Mouse (Mus musculus) layer of hippocampus, postnatal 25 days (tissue): ENCODE data around the gene Gm7173. TPM values are rescaled to one million over a fixed set of nuclear protein-coding genes. Genes with fewer than 3 reads are reported as not detected.
A peak's percentile ranks its signal among the peaks of the same experiment; 100 is the strongest.

Experiments used
- DNase-seq, 2 experiments: peaks; one replicate each; pipeline ENCODE4 v3.0.0; 2022; ENCODE audit warnings: mixed read lengths in 2 of 2, low spot score in 1 of 2; ENCODE audit errors: extremely low spot score in 1 of 2
- total RNA-seq, 2 experiments: library from RNA; stranded (reverse); gene quantifications; 2 replicates each; pipeline ENCODE4 v1.2.3; 2021

Gm7173 gene
- total RNA-seq, result 1 to 10 TPM in 1 of 2 experiments, under 1 TPM in 1; 0.81 to 2.1 TPM

DNA sequence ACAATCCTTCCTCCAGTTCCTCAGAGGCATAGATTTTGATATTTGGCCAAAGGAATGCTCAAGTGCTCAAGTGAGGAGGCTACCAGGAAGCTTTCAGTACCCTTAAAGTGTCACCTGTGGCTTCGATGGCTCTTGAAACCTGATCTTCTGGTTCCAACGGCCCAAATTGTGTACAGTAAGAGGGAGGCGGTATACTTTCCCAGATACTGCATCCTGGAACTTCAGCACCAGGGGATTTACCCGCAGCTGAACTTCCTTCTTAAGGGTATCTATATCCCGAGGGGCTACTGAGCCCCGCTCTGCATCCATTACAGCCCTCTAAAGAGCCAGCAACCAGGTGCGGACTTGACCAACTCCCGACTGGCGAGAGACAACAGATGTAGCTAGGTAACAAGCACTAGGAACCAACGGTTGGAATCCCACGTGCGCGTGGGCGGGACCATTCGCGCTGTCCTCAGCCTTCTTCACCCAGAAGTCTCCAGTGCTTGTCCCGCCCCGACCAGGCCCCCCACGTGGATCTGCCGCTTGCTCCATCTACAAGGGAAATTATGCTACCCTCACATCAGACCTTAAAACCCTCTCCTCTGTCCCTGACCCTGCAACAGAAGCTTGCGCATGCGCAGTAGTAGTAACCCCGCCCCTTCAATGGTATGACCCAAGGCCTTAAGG is at the start of gene Gm7173:
Gm7173 (minus strand) TSS at position 309 of the 669 bp plus-strand sequence.
- peak; percentile 9 to 20 for DNase-seq

DNA sequence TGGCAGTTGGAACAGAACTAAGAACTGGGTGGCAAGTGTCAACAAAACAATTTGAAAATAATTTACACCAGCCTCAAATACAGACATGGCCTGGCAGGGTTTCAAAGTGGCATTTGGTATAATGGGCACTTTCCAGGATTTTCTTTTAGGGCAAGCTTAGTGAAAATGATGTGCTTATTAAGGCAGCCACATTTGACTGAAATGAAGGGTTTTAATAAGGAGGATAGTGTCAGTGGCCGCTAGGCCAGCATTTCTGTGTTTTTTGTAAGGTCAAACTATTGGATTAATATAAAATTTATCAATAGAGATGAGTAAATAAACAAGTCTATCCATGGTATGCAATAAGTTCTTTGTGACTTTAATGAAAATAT is 546 bp upstream of the Gm7173 start:
- DNase-seq, result no peak

DNA sequence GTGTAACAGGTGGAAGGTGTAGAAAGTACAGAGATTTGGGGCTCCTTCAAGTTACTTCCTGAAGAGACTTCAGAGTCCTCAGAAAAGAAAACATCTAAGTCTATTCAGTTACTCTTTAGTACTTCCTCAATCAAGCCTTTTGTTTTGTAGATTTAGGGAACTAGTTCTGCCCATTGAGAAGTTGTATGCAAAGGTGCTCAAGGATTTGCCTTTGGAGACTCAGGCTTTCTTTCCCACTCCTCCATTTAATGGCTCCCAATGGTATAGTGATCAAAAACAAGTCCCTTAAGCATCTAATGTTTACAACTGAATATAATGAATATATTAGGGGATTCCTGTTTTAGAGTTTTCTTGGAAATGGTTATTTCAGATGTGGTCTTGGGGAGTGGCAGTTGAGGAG is 200.3 kb downstream of the Gm7173 start:
- DNase-seq, result no peak

Other genes starting within 250 kb of the Gm7173 start
- 1 to 10 TPM in 1 of 2 experiments, under 1 TPM in 1; 0.54 to 1.1 TPM for gene Mageb16, start 154.2 kb upstream of the Gm7173 start, total RNA-seq